Mouse (Mus musculus): Measurements from ENCODE around the gene Tnrc6b. TPM values are rescaled to one million over a fixed set of nuclear protein-coding genes. Genes with fewer than 3 reads are reported as not detected.

Gene Tnrc6b
- total and polyA plus RNA-seq, 3 experiments: 7.8 to 13.9 (median 8.0) TPM

- H3K27me3 ChIP-seq (ENCODE audit: control insufficient read depth in 1 of 2, insufficient read depth in 2 of 2, low read length in 2 of 2): peaks cover 0 to 3% of the 10 kb centered on the region in 2 experiments; a peak in 2 of 4 replicates
- TF ChIP-seq POLR2AphosphoS2 (IDR thresholded peaks at IDR 0.05; ENCODE audit: low read length) (no peak), BHLHE40 (IDR thresholded peaks at IDR 0.05; ENCODE audit: borderline replicate concordance, low read depth, low read length) (no peak), TAL1 (IDR thresholded peaks at IDR 0.05; ENCODE audit: low read length) (no peak), POLR2A (IDR thresholded peaks at IDR 0.05; ENCODE audit: control insufficient read depth in 1 of 2, insufficient read depth in 1 of 2, low read depth in 1 of 2, low read length in 2 of 2, poor library complexity in 1 of 2) (no peak), CHD1 (IDR thresholded peaks at IDR 0.05; ENCODE audit: low read depth, low read length) (no peak), MYB (IDR thresholded peaks at IDR 0.05; ENCODE audit: low read depth, low read length) (no peak), ZMIZ1 (IDR thresholded peaks at IDR 0.05; ENCODE audit: low read depth, low read length) (no peak), SMC3 (IDR thresholded peaks at IDR 0.05; ENCODE audit: low read depth, low read length) (no peak), GATA1 (IDR thresholded peaks at IDR 0.05; ENCODE audit: low read depth, low read length) (no peak), HCFC1 (IDR thresholded peaks at IDR 0.05; ENCODE audit: low read depth, low read length) (no peak)
- 0 out of 4 replicates have a peak, but pooled peaks cover 0 to 3% of the 10 kb centered on the region in 2 experiments for H3K4me1 ChIP-seq (ENCODE audit: control insufficient read depth in 1 of 2, insufficient read depth in 2 of 2, low read length in 2 of 2)
Observed at GRCm38 (mm10) chr15:80672810-80673209, 38.3 kb upstream of the Tnrc6b start.

GRCm38 (mm10) chr15:80673337-80674095 lies 37.6 kb upstream of the Tnrc6b start:
- TF ChIP-seq TBP (IDR thresholded peaks at IDR 0.05; ENCODE audit: low read depth, low read length): no peak
- no peak for TF ChIP-seq TAL1 (IDR thresholded peaks at IDR 0.05; ENCODE audit: low read length)
- no peak for TF ChIP-seq HCFC1 (IDR thresholded peaks at IDR 0.05; ENCODE audit: low read depth, low read length)
- TF ChIP-seq MXI1 (IDR thresholded peaks at IDR 0.05; ENCODE audit: low read depth, low read length): no peak
- no peak for TF ChIP-seq TCF12 (IDR thresholded peaks at IDR 0.05; ENCODE audit: low read depth, low read length)
- TF ChIP-seq ZMIZ1 (IDR thresholded peaks at IDR 0.05; ENCODE audit: low read depth, low read length): no peak
- no peak for TF ChIP-seq MAFK (IDR thresholded peaks at IDR 0.05; ENCODE audit: borderline replicate concordance, low read depth, low read length)
- no peak for TF ChIP-seq MEF2A (IDR thresholded peaks at IDR 0.05; ENCODE audit: extremely low read depth, insufficient replicate concordance, low read depth, low read length, poor library complexity, severe bottlenecking)
- TF ChIP-seq POLR2AphosphoS2 (IDR thresholded peaks at IDR 0.05; ENCODE audit: low read length): no peak
- TF ChIP-seq CHD1 (IDR thresholded peaks at IDR 0.05; ENCODE audit: low read depth, low read length): no peak
- no peak for TF ChIP-seq USF2 (IDR thresholded peaks at IDR 0.05; ENCODE audit: borderline replicate concordance in 1 of 2, insufficient read depth in 1 of 2, low read depth in 1 of 2, low read length in 2 of 2)
- no peak for TF ChIP-seq ELF1 (IDR thresholded peaks at IDR 0.05; ENCODE audit: low read depth, low read length)
- TF ChIP-seq MYB (IDR thresholded peaks at IDR 0.05; ENCODE audit: low read depth, low read length): no peak
- no peak for TF ChIP-seq CHD2 (IDR thresholded peaks at IDR 0.05; ENCODE audit: low read length)
- TF ChIP-seq MAX (IDR thresholded peaks at IDR 0.05; ENCODE audit: low read length): no peak
- no peak for TF ChIP-seq UBTF (IDR thresholded peaks at IDR 0.05; ENCODE audit: borderline replicate concordance, insufficient read depth, low read depth, low read length)
- TF ChIP-seq RAD21 (IDR thresholded peaks at IDR 0.05; ENCODE audit: low read depth, low read length): no peak
- no peak for TF ChIP-seq GABPA (IDR thresholded peaks at IDR 0.05; ENCODE audit: low read depth, low read length)
- Histone ChIP-seq H3K4me1 (ENCODE audit: control insufficient read depth in 1 of 2, insufficient read depth in 2 of 2, low read length in 2 of 2) (no peaks in the 10 kb centered on the region), H3K79me2 (ENCODE audit: control insufficient read depth, insufficient read depth, low read length, poor library complexity) (no peaks in the 10 kb centered on the region), H3K27me3 (ENCODE audit: control insufficient read depth in 1 of 2, insufficient read depth in 2 of 2, low read length in 2 of 2) (peaks cover 0 to 3% of the 10 kb centered on the region in 2 experiments; a peak in 2 of 4 replicates), H3K36me3 (ENCODE audit: control insufficient read depth in 1 of 2, insufficient read depth in 2 of 2, low read length in 2 of 2) (no peaks in the 10 kb centered on the region), H3K9me3 (replicated peaks; ENCODE audit: insufficient read depth, low read length) (no peaks in the 10 kb centered on the region), H3K27ac (ENCODE audit: control insufficient read depth, low read depth, low read length) (no peak overlapping the region), H3K9ac (ENCODE audit: control insufficient read depth, low read depth, low read length, poor library complexity, severe bottlenecking) (no peak overlapping the region), H3K4me3 (ENCODE audit: control insufficient read depth in 1 of 2, insufficient read depth in 1 of 2, low read depth in 2 of 2, low read length in 2 of 2) (no peak overlapping the region)
- no peak for DNase-seq (ENCODE audit: low read depth, low spot score)

More at GRCm38 (mm10) chr15:80672810-80673209, 38.3 kb upstream of the Tnrc6b start:
- H3K9me3 ChIP-seq (replicated peaks; ENCODE audit: insufficient read depth, low read length): no peaks in the 10 kb centered on the region
- H3K79me2 ChIP-seq (ENCODE audit: control insufficient read depth, insufficient read depth, low read length, poor library complexity): no peaks in the 10 kb centered on the region
- H3K27ac ChIP-seq (ENCODE audit: control insufficient read depth, low read depth, low read length): no peak overlapping the region
- no peak for DNase-seq (ENCODE audit: low read depth, low spot score)
- no peak overlapping the region for H3K9ac ChIP-seq (ENCODE audit: control insufficient read depth, low read depth, low read length, poor library complexity, severe bottlenecking)
- no peaks in the 10 kb centered on the region for H3K36me3 ChIP-seq (ENCODE audit: control insufficient read depth in 1 of 2, insufficient read depth in 2 of 2, low read length in 2 of 2)
- no peak overlapping the region for H3K4me3 ChIP-seq (ENCODE audit: control insufficient read depth in 1 of 2, insufficient read depth in 1 of 2, low read depth in 2 of 2, low read length in 2 of 2)

Data from MEL (cell line).